Mouse (Mus musculus) megakaryocyte, embryonic 14.5 days (primary cell): ENCODE results near the gene Prox2.

Experiments used
- FLI1 ChIP-seq: IDR thresholded peaks from 2 replicates; pipeline ENCODE4 v1.6.1; 2012; ENCODE audit warnings: low read length, inconsistent platforms, mixed read lengths
- GATA1 ChIP-seq: IDR thresholded peaks from 3 replicates; pipeline ENCODE4 v1.6.1; 2012; ENCODE audit warnings: mixed read lengths, low read length, inconsistent platforms, borderline replicate concordance

- TF ChIP-seq GATA1 (no peak), FLI1 (no peak)
Measured at GRCm38 (mm10) chr12:85091190-85091589, 19.4 kb downstream of the Prox2 start.
